Mouse (Mus musculus) embryonic fibroblast, embryonic 13.5 days (primary cell): ENCODE measurements around the gene Rnf167.

Source experiments
- CTCF ChIP-seq: IDR thresholded peaks from 2 replicates; pipeline ENCODE4 v1.5.1; 2011; ENCODE audit warnings: mild to moderate bottlenecking, control low read depth, low read length, moderate library complexity, borderline replicate concordance; ENCODE audit not compliant: insufficient read depth
- POLR2A ChIP-seq: IDR thresholded peaks from 2 replicates; pipeline ENCODE4 v1.6.1; 2011; ENCODE audit warnings: low read depth, mild to moderate bottlenecking, control low read depth, low read length, moderate library complexity

GRCm38 (mm10) chr11:70668335-70668770, 21.3 kb downstream of the Rnf167 start:
- TF ChIP-seq CTCF, result no peak
- peak; percentile 88 for TF ChIP-seq POLR2A
